Mouse (Mus musculus) thymus, postnatal 10 days (tissue): ENCODE data around the gene F8.
A peak's percentile ranks its signal among the peaks of the same experiment; 100 is the strongest.

ENCODE experiments used
- DNase-seq, 2 experiments: peaks; one replicate each; pipeline ENCODE4 v3.0.0; 2021; ENCODE audit warnings: low spot score in 2 of 2

Gene F8

DNA sequence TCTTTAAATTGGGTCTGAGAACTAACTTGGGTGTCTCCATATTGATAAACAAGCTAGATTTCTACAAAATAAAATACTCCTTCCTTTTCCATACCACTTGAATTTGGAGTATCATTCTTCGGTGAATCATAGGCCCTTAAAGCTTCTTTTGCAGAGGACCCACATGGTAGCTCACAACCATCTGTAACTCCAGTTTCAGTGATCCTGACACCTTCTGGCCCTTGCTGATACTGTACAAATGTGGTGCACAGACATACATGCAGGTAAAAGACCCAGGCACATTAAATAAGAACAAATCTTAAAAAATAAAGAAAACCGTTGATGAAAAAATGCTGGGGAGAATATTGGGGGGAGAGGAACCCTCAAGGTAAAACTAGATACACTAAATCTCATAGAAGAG is 244.2 kb downstream of the F8 start:
- DNase-seq: no peak

DNA sequence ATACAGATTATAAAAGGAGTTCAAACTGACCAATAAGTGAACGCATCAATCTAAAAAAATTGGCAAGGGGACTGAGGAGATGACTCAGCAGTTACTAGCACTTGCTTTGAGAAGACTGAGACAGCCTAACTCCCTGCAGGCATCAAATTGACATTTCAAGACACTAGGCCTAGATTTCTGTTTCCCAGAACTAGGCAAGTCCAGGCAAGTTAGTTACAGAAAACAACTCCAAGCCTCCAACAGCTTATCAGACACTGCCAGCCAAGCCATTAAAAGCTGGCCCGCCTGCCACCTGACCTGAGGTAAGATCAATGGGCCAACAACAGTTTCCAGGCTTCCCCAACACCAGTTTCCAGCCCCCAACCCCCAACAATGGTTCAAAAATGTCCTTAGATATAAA is 244.7 kb downstream of the F8 start:
- DNase-seq: no peak

DNA sequence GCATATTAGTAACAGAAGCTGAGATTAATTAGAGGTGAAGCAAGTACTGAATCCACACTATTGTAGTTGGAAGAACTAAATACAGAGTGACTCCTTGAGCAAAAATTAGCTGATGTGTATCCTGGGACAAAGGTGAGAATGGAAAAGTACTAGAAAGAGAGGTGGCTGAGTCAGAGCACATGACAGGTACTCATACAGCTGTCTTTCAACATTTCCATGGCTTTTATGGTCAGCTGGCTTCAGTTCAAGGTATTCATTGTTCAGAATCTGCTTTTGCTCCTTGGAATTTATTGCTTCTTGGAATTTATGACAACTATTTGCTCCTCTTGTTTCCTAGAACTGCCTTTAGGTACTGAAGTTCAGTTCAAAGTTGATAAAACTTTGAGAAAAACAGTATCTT is 245.5 kb downstream of the F8 start:
- DNase-seq: no peak

DNA sequence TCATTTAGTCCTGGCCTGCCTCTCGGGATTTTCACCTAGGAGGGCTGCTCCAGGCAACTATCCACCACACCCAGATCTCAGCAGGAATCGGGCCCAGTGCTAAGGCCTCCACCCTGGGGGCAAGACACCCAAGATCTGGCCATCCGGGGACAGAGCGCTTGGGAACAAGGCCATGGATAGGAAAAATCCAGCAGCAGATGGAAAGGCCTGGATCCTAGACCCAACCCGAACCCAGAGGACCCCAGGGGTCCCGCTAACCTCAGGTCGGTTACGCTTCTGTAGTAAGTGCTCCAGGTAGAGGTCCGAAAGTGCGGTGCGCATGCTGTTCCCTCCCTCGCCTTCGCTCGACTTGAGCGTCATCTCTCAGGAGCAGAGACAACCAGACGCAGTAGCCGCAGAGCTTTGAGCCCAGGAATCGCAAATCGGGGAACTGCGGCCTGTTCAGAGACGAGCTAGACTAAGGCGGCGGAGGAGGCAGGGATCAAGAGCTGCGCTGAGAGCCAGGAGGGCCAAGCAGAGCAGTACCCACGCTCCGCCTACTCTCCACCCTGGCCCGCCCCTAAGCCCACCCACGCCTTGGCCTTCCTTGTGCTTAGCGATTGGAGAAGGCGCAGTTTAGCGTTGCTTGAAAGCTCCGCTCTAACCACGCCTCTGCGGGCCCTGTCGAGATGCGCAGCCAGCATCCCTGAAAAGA is 251.8 kb downstream of the F8 start, which contains the start of gene Mpp1:
Gene Mpp1 (minus strand): TSS at position 550 of the 694 bp plus-strand sequence.
- DNase-seq: peak; percentile 71 to 77

DNA sequence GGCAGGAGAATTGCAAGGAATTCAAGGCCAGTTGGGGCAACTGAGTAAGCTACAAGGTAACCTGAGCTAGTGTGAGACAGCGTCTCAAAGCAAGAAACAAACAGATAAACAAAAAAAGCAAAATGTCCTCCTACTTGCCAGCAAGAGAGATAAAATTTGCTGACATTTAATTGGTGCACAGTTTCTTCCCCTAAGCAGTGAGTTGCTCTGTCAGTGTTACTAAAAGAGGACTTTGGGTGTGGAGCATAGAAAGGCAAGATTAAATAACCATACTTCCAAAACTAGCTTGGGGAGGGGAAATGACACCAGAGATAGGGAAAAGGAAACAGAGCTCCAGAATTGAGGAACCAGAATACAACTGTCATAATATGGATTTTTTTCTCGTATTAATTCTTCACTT is 252.9 kb downstream of the F8 start:
- no peak for DNase-seq

DNA sequence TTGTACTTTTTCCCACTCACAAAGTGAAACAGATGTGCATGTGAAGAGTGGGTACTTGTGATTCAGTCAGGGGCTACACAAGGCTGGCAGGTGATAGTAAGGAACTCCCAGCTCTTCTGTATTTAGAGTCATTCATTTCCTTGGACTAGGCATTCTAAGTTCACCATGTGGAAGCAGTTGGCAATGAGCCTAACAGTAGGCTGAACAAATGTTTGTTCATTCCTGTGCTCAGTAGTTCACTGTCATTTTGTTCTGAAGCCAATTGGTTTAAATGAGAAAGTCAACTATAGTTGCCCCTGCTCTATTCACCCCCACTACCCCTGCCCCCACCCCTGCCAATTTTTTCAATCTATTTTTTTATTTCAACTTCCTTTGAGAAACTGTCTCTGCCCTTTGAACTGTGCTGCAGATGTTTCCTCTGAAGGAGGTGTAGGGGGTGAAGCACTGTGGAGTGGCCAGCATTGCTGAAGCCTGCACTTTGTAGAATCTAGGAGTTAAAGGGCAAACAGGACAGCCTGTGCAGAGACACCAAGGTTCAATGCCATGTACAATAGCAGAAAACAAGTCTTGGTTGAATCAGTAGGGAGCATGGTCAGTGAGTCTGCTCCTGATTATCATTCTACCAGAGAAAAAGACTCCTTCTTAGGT is 254.0 kb downstream of the F8 start:
- DNase-seq: peak in 1 of 2 experiments; percentile 8

DNA sequence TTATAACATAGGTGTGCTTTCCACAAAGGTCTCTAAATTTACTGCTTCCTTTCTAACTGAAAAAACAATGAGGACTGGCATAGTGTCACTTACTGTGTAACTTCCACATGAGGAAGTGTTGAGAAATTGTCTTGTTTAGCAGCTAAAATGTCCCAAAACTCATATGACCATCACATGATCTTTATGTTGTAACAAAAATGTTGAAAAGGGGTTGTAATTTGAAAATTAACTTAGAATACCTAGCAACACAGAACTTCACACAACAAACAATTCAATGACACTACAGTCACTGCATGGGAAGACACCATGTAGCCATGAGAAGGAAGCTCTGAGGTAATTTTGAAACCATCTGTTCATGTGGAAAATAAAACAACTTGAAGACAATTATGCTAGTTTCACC is 255.5 kb downstream of the F8 start:
- DNase-seq: no peak

DNA sequence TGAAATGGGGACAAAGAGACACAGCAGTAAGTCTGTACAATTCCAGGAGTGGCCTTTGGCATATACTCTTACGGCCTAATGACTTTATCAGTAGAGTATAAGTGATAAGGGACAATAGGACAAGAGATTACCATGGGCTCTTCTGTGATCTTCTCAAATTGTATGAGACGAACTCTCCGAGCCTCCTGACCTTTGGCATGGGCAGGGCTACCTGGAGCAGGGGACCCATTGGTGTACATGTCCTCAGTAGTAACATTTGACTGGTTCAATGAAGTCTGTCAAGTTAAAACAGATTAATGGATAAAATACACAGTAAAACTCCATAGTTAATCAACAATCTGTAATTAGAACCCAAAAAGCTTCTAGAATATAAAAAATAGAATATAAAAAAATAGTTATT is 256.8 kb downstream of the F8 start:
- no peak for DNase-seq
